Mouse (Mus musculus) heart, adult 11 months (tissue): ENCODE data around the gene Wdr17.
"Not testable (repeated sequence)": the region's sequence is repeated elsewhere in the genome, so short reads cannot be mapped to it uniquely, and the experiment has no call there.

Experiments used
- DNase-seq: peaks from one replicate; pipeline ENCODE4 v3.0.0; 2022

Gene Wdr17

GRCm38 (mm10) chr8:54791858-54792698 lies 94.9 kb downstream of the Wdr17 start:
- no peak for DNase-seq

DNA sequence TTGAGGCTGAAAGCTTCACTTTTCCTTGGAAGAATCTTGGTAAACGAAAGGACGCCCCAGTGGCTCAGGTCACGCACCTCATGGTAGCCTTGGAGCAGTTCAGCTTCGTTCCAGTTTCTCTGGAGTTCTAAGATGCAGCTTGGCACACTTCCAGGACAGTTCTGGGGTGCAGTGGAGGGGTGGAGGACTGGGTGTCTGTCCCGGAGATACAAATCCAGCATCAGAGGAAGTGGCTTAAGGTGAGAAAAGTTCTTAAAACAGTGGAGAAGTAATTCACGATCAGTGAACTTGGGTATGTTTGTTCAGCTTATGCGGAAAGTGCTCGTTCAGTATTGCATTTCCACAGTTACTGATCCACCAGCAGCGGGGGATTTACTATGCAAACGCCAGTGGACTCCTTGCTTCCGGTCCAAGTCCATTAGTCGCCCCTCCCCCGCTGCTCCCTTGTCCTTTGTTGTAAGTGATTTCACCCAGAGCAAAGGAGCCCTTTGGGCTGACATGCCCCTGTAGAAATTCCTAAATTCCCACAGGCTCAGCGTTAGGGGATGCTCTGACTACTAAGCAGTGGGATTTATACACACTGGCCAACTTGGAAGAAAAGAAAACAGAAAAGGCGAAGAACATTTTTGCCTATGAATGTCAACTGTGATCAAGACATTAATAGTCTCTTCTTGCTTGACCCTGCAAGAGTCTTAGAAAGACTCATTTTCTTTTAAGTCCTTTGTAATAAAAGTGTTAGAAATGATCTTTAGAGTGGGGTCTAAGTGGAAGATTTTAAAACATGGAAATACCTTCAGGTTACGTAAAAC lies 106.6 kb downstream of the Wdr17 start:
- peak; percentile 92 for DNase-seq

GRCm38 (mm10) chr8:54779317-54780133 lies 107.5 kb downstream of the Wdr17 start:
- peak; percentile 95 for DNase-seq

GRCm38 (mm10) chr8:54777012-54777411 lies 110.0 kb downstream of the Wdr17 start:
- no peak for DNase-seq

- no peak for DNase-seq
Observed at GRCm38 (mm10) chr8:54776241-54776640, 110.7 kb downstream of the Wdr17 start.

GRCm38 (mm10) chr8:54757646-54758045 lies 129.3 kb downstream of the Wdr17 start:
- no peak for DNase-seq

- DNase-seq = no peak
Observed at GRCm38 (mm10) chr8:54736660-54737312, 150.2 kb downstream of the Wdr17 start.

DNA sequence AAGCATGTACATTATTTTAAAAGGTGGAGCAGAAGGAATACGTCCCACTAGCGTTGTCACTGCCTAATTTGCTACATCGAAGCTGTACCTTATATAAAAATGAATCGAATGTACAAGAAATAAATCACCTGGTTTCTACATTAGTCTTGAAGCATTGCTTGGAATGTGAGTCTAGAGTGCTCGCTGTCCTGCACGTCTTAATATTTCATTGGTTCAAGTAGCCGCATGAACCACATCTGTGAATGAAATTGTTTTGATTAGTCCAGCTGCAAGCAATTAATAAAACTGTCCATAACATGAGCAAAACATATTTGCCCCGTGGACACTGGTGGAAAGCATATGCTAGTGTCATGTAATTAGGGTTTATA lies 162.3 kb downstream of the Wdr17 start:
- DNase-seq = no peak

DNA sequence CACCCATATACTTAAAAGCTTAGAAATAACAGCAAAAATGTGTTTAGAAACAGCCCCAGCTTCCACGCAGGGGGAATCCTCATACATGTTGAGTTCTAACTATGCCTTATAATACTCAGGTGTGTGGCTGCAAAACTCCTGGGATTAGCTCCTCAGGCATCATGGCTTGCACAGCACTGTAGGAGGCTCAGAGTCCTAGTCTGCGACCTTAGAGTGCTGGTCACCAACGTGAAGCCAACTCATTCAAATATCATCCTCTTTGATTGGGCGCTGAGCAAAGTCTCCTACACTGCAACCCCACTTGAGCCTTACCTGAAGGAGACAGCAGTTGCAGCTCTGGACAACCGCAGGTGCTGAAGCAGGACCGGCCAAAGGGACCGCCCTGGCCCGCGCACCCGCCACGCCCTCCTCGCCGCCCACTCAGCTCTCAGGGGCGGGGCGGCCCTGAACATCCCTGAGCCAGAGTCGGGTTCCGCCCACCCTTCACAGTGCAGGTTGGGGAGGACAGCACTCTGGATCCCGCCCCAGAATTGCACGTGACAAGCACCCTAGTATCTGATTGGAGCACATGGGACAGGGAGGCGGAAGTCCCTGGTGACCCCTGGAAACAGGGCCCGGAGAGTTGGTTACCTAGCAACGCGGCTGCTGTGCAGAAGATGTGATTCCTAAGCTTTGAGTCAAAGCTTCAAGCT lies 162.9 kb downstream of the Wdr17 start:
- peak; percentile 99 for DNase-seq

GRCm38 (mm10) chr8:54718515-54718914 lies 168.5 kb downstream of the Wdr17 start:
- no peak for DNase-seq

DNA sequence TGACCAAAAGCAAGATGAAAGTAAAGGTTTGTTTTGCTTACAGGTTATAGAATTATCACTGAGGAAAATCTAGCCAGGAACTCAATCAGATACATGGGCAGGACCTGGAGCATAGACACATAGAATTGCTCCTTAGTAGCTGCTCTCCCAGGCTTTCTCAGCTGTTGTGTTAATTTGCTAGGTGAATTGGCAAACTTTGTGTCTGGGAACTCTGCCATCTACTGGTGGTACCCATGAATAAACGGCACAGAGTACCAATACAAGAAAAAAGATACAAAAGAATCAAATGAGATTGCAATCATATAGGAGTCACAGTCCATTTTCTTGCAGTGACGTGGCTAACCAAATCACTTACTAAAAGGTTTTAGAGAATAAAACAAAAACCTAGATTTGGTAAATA lies 181.2 kb downstream of the Wdr17 start:
- no peak for DNase-seq

DNA sequence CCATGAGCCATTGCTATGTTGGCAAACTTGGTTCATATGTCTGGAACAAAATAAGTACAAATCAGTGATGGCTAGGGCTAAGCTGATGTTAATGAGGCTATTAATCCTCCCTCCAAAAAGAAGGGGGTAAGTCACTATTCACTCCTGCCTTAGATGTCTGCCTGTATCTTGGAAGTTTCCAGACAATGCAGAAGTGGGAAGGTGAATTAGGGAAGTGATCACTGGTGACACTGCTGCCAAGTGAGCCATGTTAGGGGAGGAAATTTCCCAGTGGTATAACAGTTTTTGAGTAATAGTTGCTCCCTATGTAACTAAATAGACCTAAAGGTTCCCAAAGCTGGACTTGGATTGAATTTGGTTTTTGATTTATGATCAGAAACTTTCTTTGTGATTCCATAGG lies 215.2 kb downstream of the Wdr17 start:
- DNase-seq = no peak

GRCm38 (mm10) chr8:54667756-54668155 lies 219.2 kb downstream of the Wdr17 start:
- no peak for DNase-seq

DNA sequence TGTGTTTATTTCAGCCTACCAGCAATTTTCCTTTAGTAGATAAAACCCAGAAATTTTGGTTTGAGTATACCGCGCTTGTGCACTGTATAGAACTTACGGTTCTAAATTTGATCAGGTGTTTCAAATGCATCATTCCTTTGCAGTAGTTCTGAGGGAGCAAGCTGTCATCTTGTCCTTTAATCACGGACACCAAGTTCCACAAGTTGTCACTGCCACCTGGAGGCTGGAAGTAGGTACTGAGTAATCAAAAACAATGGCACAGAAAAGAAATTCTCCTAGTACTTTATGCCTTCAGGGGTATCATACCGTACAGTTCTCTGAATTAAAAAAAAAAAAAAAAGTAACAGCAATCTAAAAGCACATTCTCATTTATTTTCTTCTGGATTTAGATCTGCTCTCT lies 226.3 kb downstream of the Wdr17 start:
- DNase-seq = no peak

DNA sequence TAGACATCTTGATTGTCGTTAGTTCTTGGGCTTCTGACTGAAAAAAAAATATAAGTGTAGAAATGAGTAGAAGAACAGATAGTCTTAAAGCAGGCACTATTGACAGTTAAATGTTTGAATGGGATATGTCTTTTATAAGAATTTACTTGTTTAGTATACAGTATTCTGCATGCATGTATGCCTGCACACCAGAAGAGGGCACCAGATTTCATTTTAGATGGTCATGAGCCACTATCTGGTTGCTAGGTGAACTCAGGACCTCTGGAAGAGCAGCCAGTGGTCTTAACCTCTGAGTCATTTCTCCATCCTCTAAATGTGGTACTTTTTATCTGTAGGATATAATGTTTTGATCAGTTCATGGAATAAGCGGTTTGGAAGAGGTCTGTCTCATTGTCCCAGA lies 227.3 kb downstream of the Wdr17 start:
- no peak for DNase-seq

DNA sequence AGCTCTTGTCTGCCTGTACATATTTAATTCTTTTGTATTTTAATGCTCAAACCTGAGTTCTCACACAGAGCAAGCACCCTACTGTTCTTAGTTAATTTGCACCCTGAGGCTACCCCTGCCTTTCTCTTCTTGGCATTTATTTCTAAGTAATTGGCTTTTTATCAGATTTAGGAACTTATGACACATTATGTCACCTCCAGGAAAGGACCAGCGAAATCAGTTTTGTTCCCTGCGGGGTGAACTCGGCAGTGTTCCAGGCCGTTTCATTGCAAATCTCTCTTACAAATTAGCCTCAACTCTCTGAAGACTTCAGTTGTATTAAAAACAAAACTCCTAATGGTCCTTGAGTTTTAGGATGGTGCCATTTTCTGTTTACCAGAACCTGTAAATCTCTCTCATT lies 248.3 kb downstream of the Wdr17 start:
- no peak for DNase-seq

DNA sequence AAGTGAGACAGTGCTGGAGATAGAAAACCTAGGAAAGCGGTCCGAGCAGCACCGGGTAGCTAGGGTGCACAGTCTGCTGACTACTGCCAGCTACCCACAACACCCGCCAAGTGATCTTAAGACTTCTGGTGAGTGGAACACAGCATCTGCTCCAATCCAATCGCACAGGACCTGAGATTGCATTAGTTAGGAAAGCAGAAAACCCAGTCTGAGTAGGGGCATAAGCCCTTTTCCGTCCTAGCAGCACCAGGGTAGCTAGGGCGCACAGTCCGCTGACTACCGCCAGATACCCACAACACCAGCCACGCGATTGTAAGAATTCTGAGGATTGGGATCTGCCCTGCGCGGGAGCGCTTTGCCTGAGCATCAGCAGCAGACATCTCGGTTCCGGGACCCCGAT lies 270.3 kb downstream of the Wdr17 start:
- not testable (repeated sequence) for DNase-seq

GRCm38 (mm10) chr8:54610238-54610637 lies 276.7 kb downstream of the Wdr17 start:
- peak; percentile 95 for DNase-seq

DNA sequence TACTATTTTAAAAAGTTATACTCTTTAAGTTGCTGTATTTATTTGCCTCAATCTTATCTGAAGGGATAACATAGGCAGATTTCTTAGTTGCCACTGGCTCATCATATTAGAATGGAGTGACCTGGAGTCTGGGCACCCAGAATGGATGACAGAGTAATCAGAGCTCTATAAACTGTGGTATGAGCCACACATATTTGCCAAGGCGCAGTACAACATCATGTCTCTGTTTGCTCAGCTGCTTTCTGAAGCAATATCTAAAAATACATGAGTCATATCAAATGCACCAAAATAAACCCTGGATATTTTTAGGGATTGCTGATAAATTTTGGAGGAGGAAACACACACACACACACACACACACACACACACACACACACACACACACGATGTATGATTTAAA lies 277.6 kb downstream of the Wdr17 start:
- peak; percentile 96 for DNase-seq

DNA sequence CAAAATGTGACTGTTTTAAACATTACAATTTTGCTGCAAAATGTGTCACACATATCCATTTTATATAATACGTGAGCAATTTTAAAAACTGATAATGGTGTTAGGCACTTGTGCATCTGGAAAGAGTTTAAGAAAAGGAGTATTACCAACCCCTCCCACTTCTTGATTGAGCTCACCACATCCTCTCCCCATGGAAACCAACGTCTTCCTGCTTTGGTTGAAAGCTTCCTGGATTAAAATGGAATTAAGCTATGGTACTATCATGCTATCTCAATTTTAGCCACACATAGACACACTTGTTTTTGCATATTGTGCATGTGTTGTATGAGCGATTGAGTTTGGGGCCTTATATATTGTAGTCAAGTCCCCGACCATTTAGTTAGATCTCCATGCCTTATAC lies 283.5 kb downstream of the Wdr17 start:
- DNase-seq = no peak

DNA sequence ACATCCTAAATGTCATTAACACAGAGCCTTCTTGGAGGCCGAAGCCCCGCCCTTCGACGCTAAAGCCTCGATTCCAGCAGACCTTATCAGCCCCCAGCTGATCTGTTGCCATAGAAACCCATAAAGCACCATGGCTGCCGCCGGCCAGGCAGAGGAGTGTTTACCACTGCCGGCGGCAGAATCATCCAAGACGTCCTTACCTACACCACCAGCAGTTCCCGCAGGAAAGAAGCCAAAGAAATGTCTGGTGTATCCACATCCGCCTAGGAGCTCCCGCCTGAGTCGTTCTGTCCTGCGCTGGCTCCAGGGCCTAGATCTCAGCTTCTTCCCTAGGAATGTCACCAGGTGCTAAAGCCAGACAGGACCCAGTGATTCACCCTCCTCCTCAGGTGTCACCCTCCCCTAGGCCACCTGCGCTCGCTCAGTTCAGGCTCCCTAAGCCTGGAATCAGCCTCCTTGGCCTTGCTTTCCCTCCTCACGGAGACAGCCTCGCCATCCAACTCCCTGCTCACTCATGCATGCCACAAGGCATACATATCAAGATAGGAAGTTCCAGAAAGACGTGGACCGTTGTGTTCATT lies 286.2 kb downstream of the Wdr17 start, which contains the start of gene Spata4:
TSS of gene Spata4 (plus strand) at position 111 of the 581 bp plus-strand sequence.
- DNase-seq = peak; percentile 89

GRCm38 (mm10) chr8:54597386-54597785 lies 289.6 kb downstream of the Wdr17 start:
- DNase-seq = no peak
